Mouse (Mus musculus) E14TG2a.4 (cell line): ENCODE measurements around the gene Fgf2.

ENCODE experiments used
- H3K27me3 ChIP-seq: 2 replicates; pipeline ENCODE4 v1.6.1; 2014; ENCODE audit warnings: low read length, control low read depth; ENCODE audit not compliant: insufficient read depth
- H3K36me3 ChIP-seq: 2 replicates; pipeline ENCODE4 v1.6.1; 2014; ENCODE audit warnings: low read length, control low read depth; ENCODE audit not compliant: insufficient read depth
- H3K4me1 ChIP-seq: replicated peaks from 2 replicates; pipeline ENCODE4 v1.6.1; 2014; ENCODE audit warnings: low read depth, low read length, control low read depth
- H3K4me3 ChIP-seq: replicated peaks from 2 replicates; pipeline ENCODE4 v1.5.1; 2014; ENCODE audit warnings: mild to moderate bottlenecking, low read length
- H3K9me3 ChIP-seq: 2 replicates; pipeline ENCODE4 v1.6.1; 2014; ENCODE audit warnings: low read length, control low read depth
- CTCF ChIP-seq: conservative IDR thresholded peaks from 2 replicates; pipeline ENCODE4 v1.5.1; 2014; ENCODE audit warnings: low read length
- NANOG ChIP-seq: IDR thresholded peaks from 2 replicates; pipeline ENCODE4 v1.6.1; 2014; ENCODE audit warnings: borderline replicate concordance, low read length, mixed read lengths
- POU5F1 ChIP-seq: IDR thresholded peaks from 2 replicates; pipeline ENCODE4 v1.6.1; 2014; ENCODE audit warnings: low read length, borderline replicate concordance

Fgf2 gene

DNA sequence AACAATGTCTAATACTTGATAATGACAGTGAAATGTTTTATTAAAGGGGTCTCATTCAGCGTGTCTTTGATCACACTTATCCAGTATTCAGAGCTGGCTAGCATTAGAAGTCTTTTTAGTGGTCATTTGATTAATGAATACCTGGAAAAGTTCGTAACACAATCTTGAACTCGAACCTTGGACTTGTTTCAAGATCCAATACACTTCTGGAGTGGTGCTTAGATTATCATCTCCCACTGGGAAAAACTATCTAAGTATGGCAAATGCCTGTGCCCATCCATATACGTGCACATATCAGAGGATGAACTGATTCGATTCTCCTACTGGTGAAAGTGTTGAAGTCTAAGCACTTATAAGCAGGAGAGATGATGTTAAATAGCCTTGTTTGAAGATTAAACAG is 70.2 kb downstream of the Fgf2 start:
- TF ChIP-seq CTCF (no peak), POU5F1 (no peak), NANOG (no peak)
- H3K27me3 ChIP-seq: no peaks in the 10 kb centered on the region
- peak overlapping the region; percentile 96 for H3K4me3 ChIP-seq
- no peaks in the 10 kb centered on the region for H3K9me3 ChIP-seq
- peaks cover 5% of the 10 kb centered on the region for H3K36me3 ChIP-seq
- H3K4me1 ChIP-seq: peaks cover 34% of the 10 kb centered on the region

DNA sequence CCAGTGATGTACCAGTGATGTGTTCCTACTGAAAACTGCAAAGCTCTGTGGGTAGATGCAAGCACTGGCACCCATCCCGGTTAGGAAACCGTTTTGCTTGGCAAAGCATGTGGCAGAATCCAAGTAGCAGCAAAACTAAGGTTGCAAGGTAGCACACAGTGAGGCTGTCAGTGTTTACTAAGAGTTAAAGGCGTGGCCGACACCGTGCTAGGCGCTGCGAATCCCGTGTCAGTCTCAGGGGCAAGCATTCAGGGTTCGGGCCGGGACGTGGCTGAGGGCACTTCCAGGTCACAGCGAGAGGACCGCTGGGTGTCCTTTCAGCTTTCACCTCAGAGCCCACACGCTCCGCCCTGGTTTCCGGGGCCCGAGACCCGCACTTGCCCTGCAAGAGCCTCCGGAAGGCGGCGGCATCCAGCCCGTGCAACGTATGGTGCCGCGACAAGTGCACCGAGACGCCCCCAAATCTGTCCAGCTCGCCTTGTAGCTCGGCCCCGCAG is 70.9 kb downstream of the Fgf2 start:
- Histone ChIP-seq H3K4me3 (peak overlapping the region; percentile 96), H3K9me3 (no peaks in the 10 kb centered on the region), H3K4me1 (peaks cover 36% of the 10 kb centered on the region), H3K27me3 (no peaks in the 10 kb centered on the region), H3K36me3 (peaks cover 12% of the 10 kb centered on the region)
- no peak for TF ChIP-seq CTCF
- no peak for TF ChIP-seq POU5F1
- TF ChIP-seq NANOG: no peak

DNA sequence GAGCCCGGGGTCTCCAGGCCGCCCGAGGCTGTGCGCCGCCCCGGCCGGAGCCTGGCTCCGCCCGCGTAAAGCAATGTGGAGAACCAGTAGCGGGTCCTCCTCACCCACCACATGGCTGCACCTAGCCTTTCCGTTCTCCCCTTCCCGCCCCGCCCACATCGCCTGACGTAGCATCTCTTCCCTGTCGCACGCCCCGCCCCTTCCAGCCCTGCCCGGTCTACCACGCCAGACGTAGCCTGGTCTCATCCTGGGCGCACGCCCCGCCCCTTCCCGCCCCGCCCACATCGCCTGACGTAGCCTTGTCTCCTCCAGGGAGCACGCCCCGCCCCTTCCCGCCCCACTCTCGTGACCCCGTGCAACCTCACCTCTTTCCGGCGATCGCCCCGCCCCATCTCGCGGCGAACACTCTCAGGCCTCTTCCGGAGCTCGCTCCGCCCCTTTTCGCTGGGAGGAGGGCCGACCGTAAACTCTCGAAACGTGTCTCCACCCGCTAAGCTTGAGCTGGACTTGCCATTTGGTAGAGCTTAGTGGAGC is 71.4 kb downstream of the Fgf2 start, which contains the start of gene Spata5:
TSS of gene Spata5 (plus strand) at position 439 of the 534 bp plus-strand sequence.
- Histone ChIP-seq H3K27me3 (no peaks in the 10 kb centered on the region), H3K9me3 (no peaks in the 10 kb centered on the region), H3K4me1 (peaks cover 36% of the 10 kb centered on the region), H3K4me3 (peak within 1 kb of the TSS; percentile 96), H3K36me3 (peaks cover 16% of the 10 kb centered on the region)
- no peak for TF ChIP-seq NANOG
- no peak for TF ChIP-seq CTCF
- no peak for TF ChIP-seq POU5F1

DNA sequence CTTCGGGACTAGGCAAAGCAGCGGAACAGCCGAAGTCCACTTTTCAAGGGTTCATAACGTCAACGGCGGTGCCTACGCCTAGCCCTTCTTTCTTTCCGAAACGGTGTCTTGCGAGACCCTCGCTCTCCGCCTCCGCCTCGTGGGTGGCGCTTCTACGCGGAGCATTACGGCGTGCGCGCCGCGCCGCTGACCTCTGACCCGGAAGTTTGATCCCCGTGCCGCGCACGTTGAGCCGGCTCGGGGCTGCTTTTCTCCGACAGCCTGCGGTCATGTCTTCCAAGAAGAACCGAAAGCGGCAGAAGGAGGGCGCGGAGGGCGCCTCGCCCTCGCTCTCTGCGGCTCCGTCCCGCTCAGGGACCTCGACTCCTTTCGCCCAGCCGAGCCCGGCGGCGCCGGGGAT is 71.9 kb downstream of the Fgf2 start, which contains the start of gene Nudt6:
TSS of gene Nudt6 (minus strand) at position 140 of the 400 bp plus-strand sequence.
- H3K36me3 ChIP-seq: peaks cover 21% of the 10 kb centered on the region
- peaks cover 36% of the 10 kb centered on the region for H3K4me1 ChIP-seq
- TF ChIP-seq POU5F1: no peak
- TF ChIP-seq NANOG: no peak
- TF ChIP-seq CTCF: no peak
- no peaks in the 10 kb centered on the region for H3K27me3 ChIP-seq
- no peaks in the 10 kb centered on the region for H3K9me3 ChIP-seq
- peak within 1 kb of the TSS; percentile 96 for H3K4me3 ChIP-seq

DNA sequence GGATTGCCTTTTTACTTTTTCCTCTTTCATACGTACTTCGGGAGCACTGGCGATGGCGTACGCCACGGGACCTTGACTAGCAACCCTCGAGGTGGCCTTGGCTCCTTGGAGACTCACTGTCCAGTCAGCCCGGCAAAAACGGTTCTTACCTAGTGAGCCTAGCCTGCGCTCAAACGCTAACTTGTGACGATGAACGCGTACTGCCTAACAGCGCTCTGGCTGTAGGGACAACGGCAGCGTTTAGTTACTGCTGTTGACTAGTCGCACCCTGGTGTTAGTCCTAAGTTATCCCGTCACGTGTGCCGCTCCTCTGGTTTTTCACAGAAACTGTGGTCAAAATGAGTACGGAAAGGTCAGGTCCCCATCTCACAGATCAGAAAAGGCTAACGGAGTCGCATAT is 72.5 kb downstream of the Fgf2 start:
- TF ChIP-seq CTCF: no peak
- no peak for TF ChIP-seq NANOG
- no peak for TF ChIP-seq POU5F1
- no peaks in the 10 kb centered on the region for H3K27me3 ChIP-seq
- peak overlapping the region; percentile 93 for H3K4me3 ChIP-seq
- H3K36me3 ChIP-seq: peaks cover 26% of the 10 kb centered on the region
- peaks cover 36% of the 10 kb centered on the region for H3K4me1 ChIP-seq
- H3K9me3 ChIP-seq: no peaks in the 10 kb centered on the region

DNA sequence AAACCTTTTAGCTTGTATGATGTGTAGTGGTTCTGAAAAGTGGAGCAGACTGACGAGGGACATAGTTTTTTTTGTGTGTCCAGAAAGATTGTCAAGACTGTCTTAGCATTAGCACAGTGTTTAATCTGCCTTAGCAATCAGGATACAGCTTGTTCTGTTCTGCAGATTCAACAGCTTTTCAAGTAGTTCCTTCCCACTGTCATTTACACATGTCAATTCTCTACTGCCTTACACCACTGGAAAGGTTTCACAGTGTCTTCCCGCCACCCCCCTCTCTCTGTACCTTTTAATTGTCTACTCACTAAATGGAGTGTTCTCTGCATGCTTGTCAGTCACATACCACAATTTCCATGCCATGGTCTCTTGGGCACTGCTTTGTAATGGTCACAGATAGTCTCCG is 73.0 kb downstream of the Fgf2 start:
- TF ChIP-seq NANOG: no peak
- no peak for TF ChIP-seq POU5F1
- no peak for TF ChIP-seq CTCF
- Histone ChIP-seq H3K9me3 (no peaks in the 10 kb centered on the region), H3K27me3 (no peaks in the 10 kb centered on the region), H3K4me3 (peak overlapping the region; percentile 93), H3K4me1 (peaks cover 36% of the 10 kb centered on the region), H3K36me3 (peaks cover 32% of the 10 kb centered on the region)

DNA sequence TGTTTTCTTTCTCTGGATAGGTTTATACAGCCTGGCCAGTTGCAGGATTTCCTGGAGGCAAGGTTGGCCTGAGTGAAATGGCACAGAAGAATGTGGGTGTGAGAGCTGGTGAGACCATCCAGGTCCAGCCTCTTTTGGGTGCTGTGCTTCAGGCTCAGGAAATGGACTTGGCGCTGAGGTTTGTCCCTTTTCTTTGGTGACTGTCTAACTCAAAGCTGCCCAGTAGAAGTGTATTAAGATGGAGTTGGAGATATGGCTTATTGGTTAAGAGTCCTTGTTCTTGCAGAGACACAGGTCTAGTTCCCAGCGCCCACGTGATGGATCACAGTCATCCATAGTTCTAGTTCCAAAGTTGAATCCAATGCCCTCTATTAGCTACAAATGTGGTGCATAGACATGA is 77.9 kb downstream of the Fgf2 start:
- no peak for TF ChIP-seq CTCF
- no peak for TF ChIP-seq NANOG
- no peak for TF ChIP-seq POU5F1
- Histone ChIP-seq H3K4me1 (peaks cover 24% of the 10 kb centered on the region), H3K36me3 (peaks cover 74% of the 10 kb centered on the region), H3K4me3 (no peak overlapping the region), H3K9me3 (no peaks in the 10 kb centered on the region), H3K27me3 (no peaks in the 10 kb centered on the region)

DNA sequence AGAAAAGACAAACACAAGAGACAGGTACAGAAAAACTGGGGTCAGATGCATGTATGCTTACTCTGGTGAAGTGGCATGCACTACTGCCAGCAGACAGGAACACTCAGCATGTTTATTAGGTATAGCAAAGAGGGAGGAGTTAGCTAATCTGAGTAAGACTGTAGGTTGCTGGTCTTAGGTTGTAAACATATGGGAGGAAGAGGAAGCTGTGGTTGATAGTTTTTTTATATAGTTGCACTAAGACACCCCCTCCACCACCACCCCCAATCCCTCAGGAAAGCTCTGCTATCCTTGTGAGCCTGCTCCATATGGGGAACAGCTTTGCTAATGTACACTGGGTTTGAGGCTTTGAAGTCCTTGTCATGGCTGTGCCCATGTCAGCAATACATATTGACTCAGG is 82.2 kb downstream of the Fgf2 start:
- H3K27me3 ChIP-seq: no peaks in the 10 kb centered on the region

DNA sequence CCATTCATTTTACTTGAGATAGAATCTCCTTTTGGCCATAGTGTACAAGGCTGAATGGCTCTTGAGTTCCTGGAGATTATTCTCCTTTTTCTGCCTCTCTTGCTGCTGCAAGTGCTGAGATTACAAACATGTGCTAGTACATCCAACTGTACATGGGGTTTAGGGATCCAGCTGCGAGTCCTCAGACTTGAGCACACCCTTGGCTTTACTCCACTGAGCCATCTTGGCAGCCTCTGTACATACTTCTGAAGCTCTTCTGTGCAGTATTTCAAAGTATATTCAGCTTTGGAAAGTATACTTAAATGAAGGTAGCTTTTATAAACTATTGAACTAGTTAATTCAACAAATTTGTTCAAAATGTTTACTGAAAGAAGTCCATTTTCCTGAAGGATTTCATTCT is 91.6 kb downstream of the Fgf2 start:
- Histone ChIP-seq H3K27me3 (no peaks in the 10 kb centered on the region), H3K9me3 (no peaks in the 10 kb centered on the region), H3K36me3 (peaks cover 75% of the 10 kb centered on the region), H3K4me3 (no peak overlapping the region), H3K4me1 (no peaks in the 10 kb centered on the region)
- TF ChIP-seq NANOG (no peak), CTCF (no peak), POU5F1 (no peak)

More for the DNA sequence above, 82.2 kb downstream of the Fgf2 start:
- peaks cover 92% of the 10 kb centered on the region for H3K36me3 ChIP-seq
- no peak overlapping the region for H3K4me3 ChIP-seq
- no peaks in the 10 kb centered on the region for H3K9me3 ChIP-seq
- no peak for TF ChIP-seq CTCF
- TF ChIP-seq POU5F1: no peak
- no peak for TF ChIP-seq NANOG
- H3K4me1 ChIP-seq: no peaks in the 10 kb centered on the region
